Mouse (Mus musculus): ENCODE results near the gene Rer1.

- TF ChIP-seq POLR2A (IDR thresholded peaks at IDR 0.05; ENCODE audit: insufficient read depth, low read length) (no peak), EP300 (IDR thresholded peaks at IDR 0.05; ENCODE audit: insufficient read depth, low read depth, low read length) (no peak)
Measured at GRCm38 (mm10) chr4:155098572-155098971, 12.4 kb upstream of the Rer1 start.
